In the genomic region with DNA sequence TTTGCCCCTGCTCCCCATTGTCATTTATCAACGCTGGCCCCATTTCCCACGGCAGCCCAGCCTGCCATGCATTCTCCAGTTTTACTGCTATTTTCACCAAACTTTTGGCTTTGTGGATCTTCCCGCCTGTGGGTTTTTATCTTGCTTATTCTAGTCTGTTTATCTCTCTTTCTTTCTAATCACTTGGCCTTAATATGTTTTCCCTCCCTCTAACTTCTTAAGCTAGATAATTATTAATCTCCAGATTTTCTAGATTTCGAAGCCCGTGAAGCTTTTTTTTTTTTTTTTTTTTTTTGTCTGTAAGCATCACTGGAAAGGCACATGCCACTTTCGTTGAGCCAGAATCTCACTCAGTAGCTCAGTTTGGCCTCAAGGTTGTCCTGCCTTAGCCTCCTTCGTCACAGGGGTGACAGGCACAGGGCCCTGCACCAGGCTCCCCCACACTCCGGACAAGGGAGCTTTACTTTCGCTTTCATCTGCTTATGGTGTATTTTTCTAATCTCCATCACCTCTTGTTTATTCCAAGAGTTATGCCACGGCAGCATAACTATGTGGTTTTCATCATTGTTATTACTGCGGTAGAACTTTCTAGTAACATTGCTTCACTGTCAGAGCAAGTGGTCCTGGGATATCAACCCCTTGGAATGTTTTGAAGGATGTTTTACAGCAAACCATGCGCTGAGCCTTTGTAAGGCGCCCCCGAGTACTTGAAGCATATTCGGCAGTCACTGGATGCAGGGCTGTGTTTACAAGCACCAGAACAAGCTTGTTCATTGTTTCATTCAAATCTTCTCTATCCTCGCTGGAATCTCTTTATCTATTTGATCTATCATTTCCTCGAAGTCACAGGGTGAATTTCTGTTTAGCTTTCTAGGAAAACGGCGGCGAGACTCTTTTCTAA, we compare ENCODE assay signal across 10 mouse cellular contexts.
A peak's percentile ranks its signal among the peaks of the same experiment; 100 is the strongest.
DNase-seq lines count a peak whose midpoint lies in the region; ATAC-seq and TF ChIP-seq lines count a peak whose summit lies in the region.
"Had no signal": no experiment of that assay in that cellular context is flagged by ENCODE, and none has a peak within 500 bp of the region (broad histone marks: within the 10 kb centered on the region; RNA-seq: fewer than 3 reads in every experiment).

No protein-coding gene starts in this region.

- peaks cover 74% of the 10 kb centered on the region for H3K4me1 ChIP-seq in heart, embryonic 12.5 days (replicated peaks)
- H3K4me1 ChIP-seq in G1E (ENCODE audit: insufficient read depth, low read depth, low read length) = peaks cover 5% of the 10 kb centered on the region; the same call in 1 of the 2 replicates
- H3K4me1 ChIP-seq in lung, embryonic 16.5 days (replicated peaks; ENCODE audit: control insufficient read depth, insufficient read depth, low read length) = peaks cover 35% of the 10 kb centered on the region
- H3K4me1 ChIP-seq in cerebellum, adult 2 months (ENCODE audit: control insufficient read depth, insufficient read depth, low read length) = no peaks in the 10 kb centered on the region

- no peak for TF ChIP-seq POLR2A in cerebellum, adult 2 months (IDR thresholded peaks at IDR 0.05; ENCODE audit: borderline replicate concordance, insufficient read depth, low read length)

- H3K36me3 ChIP-seq in heart, embryonic 12.5 days = no peaks in the 10 kb centered on the region
- no peaks in the 10 kb centered on the region for H3K36me3 ChIP-seq in G1E (replicated peaks)
- no peaks in the 10 kb centered on the region for H3K36me3 ChIP-seq in lung, embryonic 16.5 days (ENCODE audit: control insufficient read depth, insufficient read depth, low read length)

- no peak for ATAC-seq in heart, embryonic 12.5 days (ENCODE audit: insufficient number of reproducible peaks, low FRiP score)
- ATAC-seq in G1E (ENCODE audit: extremely low read depth, insufficient number of reproducible peaks, low FRiP score, poor library complexity, severe bottlenecking) = no peak
- peak; percentile 60 for ATAC-seq in granulocyte monocyte progenitor cell, adult 5-6 weeks (replicated peaks; ENCODE audit: poor library complexity, severe bottlenecking)
- ATAC-seq in lung, embryonic 16.5 days (ENCODE audit: low read depth) = peak; percentile 16; the same call in 1 of the 2 replicates
- ATAC-seq: hindbrain, embryonic 16.5 days; Patski had no signal

- no peak for DNase-seq in heart, adult 9 months (ENCODE audit: low spot score in 2 of 2)
- no peak for DNase-seq in G1E (ENCODE audit: low spot score)
- DNase-seq in right cerebral cortex, postnatal 25 days = no peak
- DNase-seq in cerebellum, adult 2 months = no peak
- no peak for DNase-seq in thymus, adult 18-20 months

- H3K27ac ChIP-seq in heart, embryonic 12.5 days (ENCODE audit: poor library complexity, severe bottlenecking) = peak overlapping the region; percentile 66; the same call in 1 of the 2 replicates
- H3K27ac ChIP-seq in lung, embryonic 16.5 days (ENCODE audit: low read length) = no peak overlapping the region
- H3K27ac ChIP-seq in cerebellum, adult 2 months (ENCODE audit: insufficient read depth, low read length) = no peak overlapping the region

- peak overlapping the region; percentile 14; the same call in 1 of the 2 replicates for H3K4me2 ChIP-seq in heart, embryonic 12.5 days
- peak overlapping the region; percentile 55 for H3K4me2 ChIP-seq in lung, embryonic 16.5 days (ENCODE audit: low read depth, low read length)

- H3K9me3 ChIP-seq in heart, embryonic 12.5 days (replicated peaks) = no peaks in the 10 kb centered on the region
- no peaks in the 10 kb centered on the region for H3K9me3 ChIP-seq in G1E (replicated peaks)
- no peaks in the 10 kb centered on the region for H3K9me3 ChIP-seq in lung, embryonic 16.5 days (ENCODE audit: control insufficient read depth, low read length)

- no peak for TF ChIP-seq CTCF in G1E (IDR thresholded peaks at IDR 0.05; ENCODE audit: low read depth, low read length)
- no peak for TF ChIP-seq CTCF in cerebellum, adult 2 months (IDR thresholded peaks at IDR 0.05; ENCODE audit: borderline replicate concordance, insufficient read depth, low read depth, low read length)

- H3K27me3 ChIP-seq in heart, embryonic 12.5 days (replicated peaks) = no peaks in the 10 kb centered on the region
- H3K27me3 ChIP-seq in G1E (ENCODE audit: insufficient read depth, low read length) = peaks cover 47% of the 10 kb centered on the region
- H3K27me3 ChIP-seq in lung, embryonic 16.5 days (ENCODE audit: control insufficient read depth, insufficient read depth, low read depth, low read length) = no peaks in the 10 kb centered on the region
- no peaks in the 10 kb centered on the region; the same call in 1 of the 2 replicates for H3K27me3 ChIP-seq in cerebellum, adult 2 months (ENCODE audit: control insufficient read depth, insufficient read depth, low read length)
- H3K27me3 ChIP-seq: Patski had no signal

- H3K4me3 ChIP-seq in heart, embryonic 12.5 days = no peak overlapping the region
- peak overlapping the region; percentile 25; the same call in 1 of the 2 replicates for H3K4me3 ChIP-seq in G1E (ENCODE audit: low read depth, low read length)
- H3K4me3 ChIP-seq in lung, embryonic 16.5 days (ENCODE audit: low read length) = peak overlapping the region; percentile 29
- H3K4me3 ChIP-seq in cerebellum, adult 2 months (replicated peaks; ENCODE audit: insufficient read depth, low read depth, low read length) = no peak overlapping the region

- no peak overlapping the region for H3K9ac ChIP-seq in heart, embryonic 12.5 days
- H3K9ac ChIP-seq in lung, embryonic 16.5 days (ENCODE audit: low read length) = peak overlapping the region; percentile 17

- WGBS in heart, embryonic 12.5 days = 52% methylated on average over 20 of the region's 20 CpGs
- WGBS in lung, embryonic 16.5 days = 32% methylated on average over 20 of the region's 20 CpGs
- 81% methylated on average over 20 of the region's 20 CpGs for WGBS in cerebellum, adult 2 months

Comparison
In these comparisons a context has a peak if more than half of its experiments do, and no peak if none do; other contexts are left out.
1. ATAC-seq: peak in granulocyte monocyte progenitor cell, adult 5-6 weeks (single experiment) and lung, embryonic 16.5 days (single experiment); none in heart, embryonic 12.5 days (single experiment) and G1E (single experiment).
2. H3K4me3 ChIP-seq: peak in G1E (single experiment) and lung, embryonic 16.5 days (single experiment); none in heart, embryonic 12.5 days (single experiment) and cerebellum, adult 2 months (single experiment).